Mouse (Mus musculus): ENCODE data around the gene Tmem178b. TPM values are rescaled to one million over a fixed set of nuclear protein-coding genes. Genes with fewer than 3 reads are reported as not detected.

Gene Tmem178b
- total RNA-seq, 2 experiments from 2014 or later = 166 to 205 TPM

DNA sequence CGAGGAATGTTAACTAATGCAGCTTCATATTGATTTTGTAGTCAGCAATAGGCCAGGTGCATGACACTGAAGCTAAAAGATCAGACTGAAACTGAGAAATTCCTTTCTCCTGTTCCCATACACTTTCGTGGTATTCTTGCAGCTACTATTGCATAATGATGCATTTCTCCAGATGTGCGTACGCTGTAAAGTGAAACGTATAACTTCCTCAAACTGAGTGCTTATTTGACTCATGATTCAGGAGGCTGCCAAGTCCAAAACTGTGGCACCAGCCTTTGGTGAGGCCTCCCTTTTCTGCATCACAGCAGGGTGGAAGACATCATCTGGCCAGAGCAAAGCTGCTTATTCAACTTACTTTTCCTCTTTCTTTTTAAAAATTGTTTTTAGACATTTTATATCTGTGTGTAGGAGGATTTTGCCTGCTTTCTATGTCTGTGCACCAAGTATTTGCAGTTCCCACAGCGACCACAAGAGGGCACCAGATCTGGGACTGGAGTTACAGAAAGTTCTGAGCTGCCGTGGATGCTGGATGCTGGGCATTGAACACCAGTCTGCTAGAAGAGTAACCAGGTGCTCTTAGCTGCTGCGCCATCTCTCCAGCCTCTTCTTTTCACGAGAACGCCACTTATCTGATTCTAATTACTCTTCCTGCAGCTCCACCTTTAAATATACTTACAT, 362.9 kb downstream of the Tmem178b start:
- DNase-seq (ENCODE audit: extremely low spot score in 1 of 2, low spot score in 1 of 2) = peak; percentile 73 to 93

DNA sequence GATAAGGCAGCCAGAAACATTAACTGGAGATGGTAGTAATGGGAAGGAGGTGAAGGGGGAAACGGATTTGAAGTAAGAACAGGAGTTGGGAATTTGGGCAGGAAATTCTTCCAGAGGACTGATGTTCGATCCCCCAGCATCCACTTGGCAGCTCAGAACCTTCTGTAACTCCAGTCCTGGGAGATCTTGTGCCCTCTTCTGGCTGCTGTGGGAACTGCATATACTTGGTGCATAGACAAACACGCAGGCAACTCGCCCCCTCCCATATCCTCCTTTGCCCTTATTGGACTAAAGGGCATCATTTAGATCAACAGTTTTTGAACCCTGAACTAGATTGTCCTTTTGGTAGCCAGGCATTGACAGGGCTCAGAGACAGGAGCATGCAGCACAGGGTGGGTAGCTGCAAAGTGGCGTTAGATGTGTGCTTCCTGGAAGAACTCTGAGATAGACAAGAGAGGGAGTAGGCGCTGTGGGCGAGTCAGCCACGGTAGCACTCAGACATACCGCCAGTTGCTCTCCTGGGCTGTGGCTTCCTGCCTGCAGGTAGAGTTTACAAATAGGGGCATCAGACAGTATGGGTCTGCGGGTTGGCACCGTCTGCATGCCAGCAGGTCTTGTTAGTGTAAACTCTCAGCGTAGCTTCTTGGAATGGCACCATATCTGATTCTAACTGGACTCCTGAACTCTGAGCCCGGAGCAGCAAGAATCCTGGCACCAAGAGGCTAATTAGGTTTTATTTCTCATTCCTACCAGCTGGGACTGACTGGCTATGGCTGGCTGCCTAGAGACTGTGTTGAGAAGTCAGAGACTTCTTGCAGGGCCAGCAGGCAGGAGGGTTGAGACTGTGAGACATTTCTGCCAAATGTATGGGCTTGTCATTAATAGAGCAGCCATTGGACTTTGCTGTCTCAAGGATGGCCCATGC, 364.0 kb downstream of the Tmem178b start:
- peak in 1 of 2 experiments; percentile 54 for DNase-seq (ENCODE audit: extremely low spot score in 1 of 2, low spot score in 1 of 2)

DNA sequence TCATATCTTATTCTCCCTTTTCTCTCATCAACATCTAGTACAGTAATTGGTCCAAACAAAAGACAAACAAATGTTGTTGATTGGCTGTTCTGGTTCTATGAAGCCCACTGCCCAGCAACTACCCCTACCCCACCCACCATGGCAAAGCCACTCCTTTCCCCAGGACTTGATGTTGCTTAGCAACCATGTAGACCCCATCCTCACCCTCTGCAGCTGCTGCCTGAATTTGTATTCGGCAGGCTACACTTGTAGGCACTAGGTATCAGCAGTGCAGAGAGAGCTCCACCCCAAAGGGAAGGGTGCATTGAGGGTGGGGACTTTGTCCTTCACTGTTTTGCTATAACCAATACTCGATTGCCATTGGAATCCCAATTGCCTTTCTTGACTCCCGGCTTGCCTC, 365.8 kb downstream of the Tmem178b start:
- no peak for DNase-seq (ENCODE audit: extremely low spot score in 1 of 2, low spot score in 1 of 2)

DNA sequence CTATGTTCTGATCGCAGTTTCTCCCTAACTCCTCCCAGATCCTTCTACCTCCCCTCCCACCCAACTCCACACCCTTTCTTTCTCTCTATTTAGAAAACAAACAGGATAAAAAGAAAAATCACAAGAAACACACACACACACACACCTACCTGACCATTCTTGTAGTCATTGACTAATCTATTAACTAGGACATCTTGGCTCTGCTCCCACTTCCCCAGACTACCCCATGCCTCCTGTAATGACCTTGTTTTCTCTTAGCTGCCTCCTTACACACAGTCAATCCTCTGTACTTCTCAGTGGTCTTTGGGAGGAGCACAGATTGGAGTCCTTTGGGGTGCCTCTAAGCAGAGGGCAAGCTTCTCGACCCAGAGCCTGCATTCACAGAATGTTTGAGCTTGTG, 367.6 kb downstream of the Tmem178b start:
- no peak for DNase-seq (ENCODE audit: extremely low spot score in 1 of 2, low spot score in 1 of 2)

DNA sequence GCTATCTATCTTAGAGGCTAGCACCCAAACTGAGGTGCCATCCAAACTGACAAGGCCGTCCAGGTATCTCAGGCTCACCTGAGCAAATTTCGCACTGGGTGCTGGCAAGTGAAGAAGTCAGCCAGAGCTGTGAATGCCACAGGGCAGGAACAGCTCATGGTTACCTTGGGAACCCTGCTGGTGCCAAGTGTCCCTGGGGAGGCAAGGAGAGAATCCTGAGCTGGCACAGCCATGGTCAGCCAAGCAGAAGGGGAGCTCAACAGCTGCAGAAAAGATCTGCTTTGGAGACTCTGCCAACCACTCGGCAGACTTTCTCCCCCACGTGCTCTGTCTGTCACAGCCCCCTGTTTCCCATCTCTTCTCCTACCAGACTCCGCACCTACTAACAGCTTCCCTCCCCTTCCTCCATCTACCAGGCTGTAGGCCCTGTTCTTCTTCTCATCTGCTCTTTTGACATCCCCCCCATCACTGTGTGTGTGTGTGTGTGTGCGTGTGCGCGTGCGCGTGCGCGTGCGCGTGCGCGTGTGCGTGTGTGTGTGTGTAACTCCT, 374.4 kb downstream of the Tmem178b start:
- no peak for DNase-seq (ENCODE audit: extremely low spot score in 1 of 2, low spot score in 1 of 2)

DNA sequence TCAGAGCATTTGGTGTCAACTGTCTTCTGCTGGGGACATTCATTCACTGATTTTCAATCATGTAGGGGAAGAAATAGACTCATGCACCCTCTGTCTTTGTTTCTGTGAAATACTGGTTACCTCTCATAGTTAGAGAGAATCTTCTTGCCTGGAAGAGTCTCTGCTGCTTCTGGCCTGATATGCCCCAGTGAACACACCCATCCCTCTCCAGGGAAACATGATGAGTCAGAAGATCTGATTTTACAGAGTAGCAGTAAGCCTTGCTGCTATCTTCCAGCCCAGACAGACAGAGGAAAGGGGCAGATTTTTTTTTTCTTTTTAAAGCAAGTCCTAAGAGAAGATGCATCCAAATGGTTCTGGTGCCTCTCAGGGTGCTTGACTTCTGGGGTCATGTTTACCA, 376.9 kb downstream of the Tmem178b start:
- DNase-seq (ENCODE audit: extremely low spot score in 1 of 2, low spot score in 1 of 2) = no peak

DNA sequence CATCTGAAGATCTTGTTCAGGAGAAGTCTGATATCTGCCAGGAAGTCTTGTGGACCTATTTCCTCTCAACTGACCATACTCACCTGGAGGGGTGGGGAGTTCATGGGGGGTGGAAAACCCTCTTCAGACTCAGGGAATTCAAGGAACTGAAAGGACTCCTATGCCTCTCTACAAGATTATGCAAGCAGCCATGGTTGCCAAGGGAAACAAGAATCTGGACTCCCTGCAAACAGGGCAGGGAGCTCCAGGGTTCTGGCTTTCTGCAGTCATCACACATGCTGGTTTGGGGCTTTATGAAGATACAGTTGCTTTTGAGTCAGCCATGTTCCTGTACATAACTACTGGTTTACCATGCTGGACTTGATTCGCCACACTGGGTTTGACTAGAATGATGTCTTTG, 390.6 kb downstream of the Tmem178b start:
- no peak for DNase-seq (ENCODE audit: extremely low spot score in 1 of 2, low spot score in 1 of 2)

DNA sequence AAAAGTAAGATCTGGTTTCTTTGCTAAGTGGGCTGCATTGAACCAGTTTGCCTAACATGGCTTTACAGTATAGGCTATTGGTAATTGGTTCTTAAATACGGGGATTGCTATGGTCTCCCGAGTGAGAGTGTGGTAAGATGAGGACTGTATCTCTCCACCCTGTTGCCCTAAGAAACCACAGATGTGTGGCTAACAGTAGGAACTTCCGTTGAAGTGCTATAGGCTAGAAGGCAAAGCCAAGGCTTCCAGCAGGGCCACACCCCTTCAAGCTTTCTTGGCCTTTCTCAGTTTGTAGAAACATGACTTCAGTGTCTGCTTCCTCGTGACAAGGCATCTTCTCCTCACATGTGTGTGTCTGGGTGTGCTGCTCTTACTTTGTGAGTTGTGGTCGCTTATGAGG, 427.6 kb downstream of the Tmem178b start:
- no peak for DNase-seq (ENCODE audit: extremely low spot score in 1 of 2, low spot score in 1 of 2)

DNA sequence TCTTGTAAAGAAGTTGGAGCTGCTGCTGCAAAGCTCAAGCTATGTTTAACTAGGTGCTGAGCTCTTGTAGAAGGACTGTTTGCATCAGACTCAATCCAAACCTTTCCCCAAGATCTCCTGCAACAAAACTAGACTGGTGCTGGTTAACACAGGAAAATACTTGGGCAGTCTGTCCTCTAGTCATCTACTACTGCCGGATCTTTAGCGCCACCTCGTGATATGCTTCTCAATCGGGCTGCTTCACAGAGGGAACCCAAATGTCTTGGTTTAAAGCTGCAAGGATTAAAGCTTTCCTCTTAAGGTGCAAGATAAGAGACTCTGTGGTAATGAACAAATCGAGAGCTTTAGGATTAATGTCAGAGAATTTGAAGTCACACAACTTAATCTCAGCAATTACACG, 430.3 kb downstream of the Tmem178b start:
- DNase-seq (ENCODE audit: extremely low spot score in 1 of 2, low spot score in 1 of 2) = peak; percentile 42 to 79

Other genes starting within 250 kb of the Tmem178b start
- 100 to 1,000 TPM; 107 to 121 TPM for gene Braf, start 147.8 kb upstream of the Tmem178b start, total RNA-seq (2021)
- 100 to 1,000 TPM; 104 to 115 TPM for gene Mrps33, start 62.3 kb upstream of the Tmem178b start, total RNA-seq (2021)

All from layer of hippocampus, postnatal 25 days (tissue).